Mouse (Mus musculus): ENCODE measurements around the gene Yeats2.

Yeats2 gene

GRCm38 (mm10) chr16:20280238-20280637 is 139.4 kb downstream of the Yeats2 start:
- no peak for DNase-seq (ENCODE audit: low read depth)
